Mouse (Mus musculus): ENCODE measurements around the gene Ucn3.

DNA sequence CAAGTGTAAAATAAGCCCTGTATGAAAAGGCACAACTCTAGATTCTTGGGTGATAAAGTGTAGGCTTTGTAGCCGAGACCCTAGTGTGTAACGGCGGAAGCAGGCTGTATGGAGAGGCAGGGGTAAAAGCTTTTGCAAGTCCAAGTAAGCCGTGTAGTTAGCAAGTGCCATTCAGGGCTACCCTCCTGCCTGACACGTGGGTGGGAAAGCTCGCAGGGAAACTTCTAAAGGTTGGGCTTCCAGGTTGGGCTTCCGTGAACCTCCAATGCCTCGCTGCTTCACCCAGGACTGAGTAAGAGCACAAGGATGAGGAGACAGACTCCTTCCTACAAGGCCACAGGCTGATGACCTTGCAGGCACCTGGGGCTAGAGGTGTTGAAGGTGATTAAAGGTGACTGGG lies 50.6 kb downstream of the Ucn3 start:
- TF ChIP-seq GATA1 (IDR thresholded peaks at IDR 0.05; ENCODE audit: low read length) (no peak), TAL1 (IDR thresholded peaks at IDR 0.05; ENCODE audit: low read length) (no peak)

All from erythroblast, embryonic 14.5 days (primary cell).